Mouse (Mus musculus) testis, postnatal 10 days (tissue): ENCODE results near the gene Arfgap3.
"Not testable (repeated sequence)": the region's sequence is repeated elsewhere in the genome, so short reads cannot be mapped to it uniquely, and the experiment has no call there.

Experiments
- DNase-seq: peaks from one replicate; pipeline ENCODE4 v3.0.0; 2021; ENCODE audit warnings: low spot score

Gene Arfgap3

DNA sequence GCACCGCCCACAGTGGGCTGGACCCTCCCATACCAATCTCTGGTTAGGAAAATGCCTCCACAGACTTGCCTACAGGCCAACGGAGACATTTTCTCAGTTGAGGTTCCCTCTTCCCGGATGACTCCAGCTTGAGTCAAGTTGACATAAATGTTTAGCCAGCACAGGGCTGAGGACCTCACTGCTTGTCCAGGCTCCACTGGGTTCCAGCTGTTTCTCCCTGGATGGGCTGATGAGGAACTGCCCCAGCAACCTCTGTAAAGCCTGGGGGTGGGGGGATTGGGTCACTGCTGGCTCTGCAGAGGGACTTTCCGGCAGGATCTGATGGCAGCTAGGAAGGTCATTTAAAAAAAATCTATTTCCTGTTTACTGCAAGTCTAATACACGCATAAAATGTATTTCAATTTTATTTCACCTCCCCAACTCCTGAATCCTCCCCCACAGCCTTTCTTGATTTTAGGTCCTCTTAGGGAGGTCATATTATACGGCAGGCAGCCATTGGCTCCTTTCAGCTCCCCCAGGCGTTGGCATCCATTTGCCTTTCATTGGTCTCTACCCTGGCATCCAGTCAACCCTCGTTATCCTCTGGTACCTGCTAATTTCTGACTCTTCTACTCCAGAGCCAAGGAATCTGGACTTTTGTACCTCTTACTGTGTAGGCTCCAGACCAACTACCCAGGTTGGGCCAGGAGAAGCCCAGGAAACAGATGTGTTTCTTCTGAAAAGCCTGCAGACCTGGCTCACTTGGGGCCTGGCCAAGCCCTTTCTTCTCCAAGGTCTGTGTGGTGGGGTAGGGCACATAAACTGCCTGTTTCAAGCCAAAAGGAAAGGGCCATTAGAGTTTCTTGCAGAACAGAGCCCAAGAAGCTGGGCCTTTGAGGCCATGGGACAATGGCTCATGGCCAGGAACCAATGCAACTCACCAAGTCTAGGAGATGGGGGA is 56.1 kb downstream of the Arfgap3 start:
- DNase-seq = peak; percentile 64

DNA sequence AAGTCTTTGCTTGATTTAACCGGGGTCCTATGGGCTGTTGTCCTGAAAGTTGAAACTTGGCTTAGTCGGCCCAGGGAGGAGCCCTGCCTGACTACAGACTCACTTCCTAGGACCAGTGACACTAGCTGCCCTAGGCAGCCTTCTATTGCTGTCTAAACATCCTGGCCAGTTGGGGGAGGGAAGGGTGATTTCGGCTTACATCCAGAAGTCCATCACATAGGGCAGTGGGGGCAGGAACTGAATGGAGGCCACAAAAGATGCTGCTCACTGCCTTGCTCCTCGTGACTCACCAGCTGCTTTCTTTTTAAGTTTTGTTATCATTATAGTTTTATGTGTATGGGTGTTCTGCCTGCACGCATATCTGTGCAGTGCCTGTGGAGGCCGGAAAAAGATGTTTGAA is 56.9 kb downstream of the Arfgap3 start:
- no peak for DNase-seq

DNA sequence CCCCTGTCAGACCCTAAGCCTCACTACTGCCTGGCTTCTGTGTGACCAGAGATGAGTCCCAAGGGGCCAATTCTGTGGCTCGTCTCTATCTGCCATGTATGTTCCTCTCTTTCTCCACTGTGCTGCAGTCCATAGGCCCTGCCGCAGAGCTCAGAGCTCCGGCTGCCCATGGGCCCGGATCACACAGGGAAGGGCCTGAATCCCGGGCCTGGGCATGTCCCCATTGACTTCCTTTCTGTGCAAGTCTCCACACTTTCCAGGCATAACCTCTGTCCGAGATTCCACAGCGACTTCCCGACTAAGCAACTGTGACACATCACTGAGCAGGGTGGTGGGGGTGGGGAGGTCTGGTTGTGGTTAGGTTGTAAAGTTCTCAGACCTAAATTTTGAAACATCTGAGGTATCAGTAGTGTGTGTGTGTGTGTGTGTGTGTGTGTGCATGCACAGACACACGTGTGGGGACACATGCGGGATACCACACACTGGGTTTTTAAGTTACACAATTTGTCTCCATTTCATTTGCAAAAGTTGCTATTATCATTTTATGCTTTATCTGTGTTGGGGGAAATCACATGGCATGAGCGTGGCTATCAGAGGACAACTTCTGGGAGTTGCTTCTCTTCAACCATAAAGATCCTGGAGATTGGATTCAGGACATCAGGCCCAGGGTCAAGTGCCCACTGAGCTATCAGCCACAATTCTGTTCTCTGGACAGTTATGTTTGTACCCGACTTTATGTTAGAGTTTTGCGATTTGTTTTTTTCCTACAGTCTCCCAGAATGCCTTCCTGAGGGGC is 57.6 kb downstream of the Arfgap3 start:
- DNase-seq = no peak

DNA sequence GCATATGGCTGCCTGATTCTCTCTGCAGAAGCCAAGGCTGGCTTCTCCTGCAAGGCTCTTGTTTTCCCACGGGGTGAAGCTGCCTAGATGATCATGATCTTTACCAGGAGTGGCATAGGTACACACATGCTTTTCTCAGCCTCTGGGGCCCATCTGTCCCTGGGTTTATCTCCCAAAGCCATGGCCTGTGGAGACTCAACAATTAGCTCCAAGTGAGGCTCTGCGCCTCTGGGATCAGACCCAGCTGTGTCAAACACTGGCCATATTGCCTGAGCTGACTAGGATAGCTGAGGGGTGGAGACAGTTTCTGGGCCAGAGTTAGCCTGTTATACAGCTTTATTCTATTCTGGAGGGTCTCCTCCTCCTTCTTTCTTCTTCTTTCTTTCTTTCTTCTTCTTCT is 59.1 kb downstream of the Arfgap3 start:
- DNase-seq = no peak

DNA sequence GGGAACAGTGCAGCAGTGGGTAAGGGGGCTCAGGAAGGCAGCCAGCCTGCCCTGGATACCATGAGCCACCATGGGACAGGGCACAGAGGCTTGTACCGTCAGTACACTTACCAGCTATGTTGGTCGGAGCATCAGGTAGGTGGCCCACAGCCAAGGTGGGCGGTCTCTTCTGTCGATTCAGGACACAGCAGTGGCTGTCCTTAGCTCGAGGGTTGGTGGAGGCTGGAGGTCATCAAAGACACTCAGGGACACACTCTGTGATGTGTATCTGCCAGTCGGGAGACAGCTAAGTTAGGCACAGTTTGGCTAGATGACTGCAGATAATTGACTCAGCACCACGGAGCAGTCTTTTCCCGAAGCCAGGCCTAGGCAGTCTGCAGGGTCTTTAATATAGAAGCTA is 65.2 kb downstream of the Arfgap3 start:
- no peak for DNase-seq

DNA sequence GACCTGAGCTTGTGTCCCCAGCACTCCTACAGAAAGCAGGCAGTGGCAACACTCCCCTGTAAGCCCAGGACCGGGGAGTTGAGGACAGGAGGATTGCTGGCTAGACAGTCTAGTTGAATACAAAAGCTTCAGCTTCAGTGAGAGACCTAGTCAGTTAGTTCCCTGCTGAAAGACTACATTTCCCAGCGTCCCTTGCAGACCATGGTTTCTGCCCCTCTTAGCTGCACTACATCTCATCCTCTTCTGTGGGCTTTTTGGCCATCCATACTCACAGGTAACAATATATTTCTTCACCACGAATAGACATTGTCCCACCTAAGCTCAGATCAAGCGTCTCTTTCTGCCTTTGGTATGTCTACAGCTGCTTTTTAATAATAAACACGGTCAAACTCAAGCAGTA is 67.7 kb downstream of the Arfgap3 start:
- DNase-seq = no peak

DNA sequence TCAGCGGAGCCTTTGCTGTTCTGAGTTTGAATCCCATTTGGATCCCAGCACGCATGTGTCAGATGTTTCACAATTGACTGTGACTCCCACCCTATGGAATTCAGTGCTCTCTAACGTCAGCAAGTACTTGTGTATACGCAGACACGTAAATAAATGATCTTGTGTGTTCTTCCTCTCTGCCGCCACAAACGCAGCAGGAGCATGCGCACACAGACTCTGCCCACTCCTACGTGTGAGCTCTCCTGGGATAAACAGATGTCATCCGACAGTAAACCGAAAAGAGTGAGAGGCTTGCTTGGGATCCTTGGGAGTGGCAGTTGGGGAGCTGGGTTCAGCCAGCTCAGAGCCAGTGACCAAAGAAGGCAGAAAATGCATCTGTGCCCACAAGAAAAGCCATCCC is 68.7 kb downstream of the Arfgap3 start:
- DNase-seq = no peak

DNA sequence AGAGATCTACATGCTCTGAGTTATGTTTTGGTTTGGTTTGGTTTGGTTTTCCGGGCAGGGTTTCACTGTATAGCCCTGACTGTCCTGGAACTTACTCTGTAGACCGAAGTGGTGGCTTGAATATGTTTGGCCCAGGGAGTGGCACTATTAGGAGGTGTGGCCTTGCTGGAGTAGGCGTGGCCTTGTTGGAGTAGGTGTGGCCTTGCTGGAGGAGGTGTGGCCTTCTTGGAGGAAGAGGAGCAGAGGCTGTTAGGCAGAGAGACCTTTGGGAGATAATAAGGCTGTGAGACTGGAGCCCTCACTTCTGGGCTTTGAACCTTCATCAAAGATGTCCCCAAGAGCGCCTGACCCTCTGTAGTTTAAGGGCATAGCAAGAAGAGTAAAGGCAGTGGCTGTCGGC is 71.5 kb downstream of the Arfgap3 start:
- DNase-seq = no peak

DNA sequence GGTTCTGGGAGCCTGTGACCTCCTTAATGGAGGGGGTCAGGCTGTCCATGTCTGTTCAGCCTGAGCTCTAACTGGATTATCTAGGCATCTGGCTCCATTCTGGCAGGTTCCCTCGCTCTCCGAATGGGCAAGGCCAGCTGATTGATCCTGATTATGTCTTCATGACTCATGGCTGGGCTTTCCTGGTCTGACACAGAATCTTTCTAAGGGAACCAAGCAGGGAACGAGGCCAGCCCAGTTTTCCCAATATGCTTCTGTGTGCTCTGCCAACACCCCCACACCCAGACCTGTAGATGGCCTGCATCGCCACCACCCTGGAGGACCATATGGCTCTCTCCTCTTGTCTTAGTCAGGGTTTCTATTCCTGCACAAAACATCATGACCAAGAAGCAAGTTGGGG is 72.6 kb downstream of the Arfgap3 start:
- no peak for DNase-seq

DNA sequence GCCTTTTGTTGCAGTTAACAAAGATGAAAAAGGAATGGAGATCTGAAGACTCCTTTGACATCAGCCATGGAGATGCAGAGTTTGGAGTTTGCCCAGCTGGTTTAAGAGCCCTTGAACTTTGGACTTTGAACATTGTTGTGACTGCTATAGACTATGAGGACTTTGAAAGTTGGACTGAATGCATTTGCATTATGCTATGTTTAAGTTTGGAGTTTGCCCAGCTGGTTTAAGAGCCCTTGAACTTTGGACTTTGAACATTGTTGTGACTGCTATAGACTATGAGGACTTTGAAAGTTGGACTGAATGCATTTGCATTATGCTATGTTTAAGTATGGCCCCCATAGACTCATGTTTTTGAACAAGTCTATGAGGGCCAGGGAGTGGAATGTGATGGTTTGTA is 75.8 kb downstream of the Arfgap3 start:
- not testable (repeated sequence) for DNase-seq

DNA sequence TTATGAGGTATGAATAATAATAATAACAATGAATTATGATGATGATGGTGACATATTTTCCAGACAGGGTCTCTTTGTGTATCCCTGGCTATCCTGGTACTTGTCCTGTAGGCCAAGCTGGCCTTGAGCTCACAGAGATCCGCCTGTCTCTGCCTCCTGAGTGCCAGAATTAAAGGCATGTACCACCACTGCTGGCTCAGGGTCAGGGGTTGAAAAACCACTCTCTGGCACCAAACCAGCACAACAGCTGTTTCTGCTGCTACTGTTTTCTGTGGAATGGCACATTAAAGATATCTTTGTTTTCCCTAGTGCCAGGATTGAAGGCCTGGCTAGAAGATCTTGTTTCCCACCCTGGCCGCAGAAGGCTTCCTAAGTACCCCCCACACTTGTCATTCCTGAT is 77.0 kb downstream of the Arfgap3 start:
- DNase-seq = no peak

DNA sequence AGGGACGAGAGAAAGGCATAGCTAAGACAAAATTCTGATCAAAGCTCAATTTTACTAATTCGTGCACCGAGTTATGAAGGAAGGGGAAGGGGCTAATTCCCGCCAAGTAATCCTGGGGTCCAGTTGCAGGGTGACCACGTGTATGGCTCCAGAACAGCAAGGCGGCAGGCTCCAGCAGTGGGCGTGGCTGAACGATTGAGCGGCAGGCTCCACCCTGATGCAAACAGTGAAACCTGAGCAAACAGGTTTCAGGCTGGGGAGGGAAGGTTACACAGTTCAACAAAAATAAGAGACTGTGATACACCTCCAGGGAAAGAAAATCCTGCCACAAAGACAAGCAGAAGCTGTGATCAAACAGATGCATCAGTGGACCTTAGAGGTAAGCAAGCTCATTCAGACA is 78.8 kb downstream of the Arfgap3 start:
- not testable (repeated sequence) for DNase-seq

DNA sequence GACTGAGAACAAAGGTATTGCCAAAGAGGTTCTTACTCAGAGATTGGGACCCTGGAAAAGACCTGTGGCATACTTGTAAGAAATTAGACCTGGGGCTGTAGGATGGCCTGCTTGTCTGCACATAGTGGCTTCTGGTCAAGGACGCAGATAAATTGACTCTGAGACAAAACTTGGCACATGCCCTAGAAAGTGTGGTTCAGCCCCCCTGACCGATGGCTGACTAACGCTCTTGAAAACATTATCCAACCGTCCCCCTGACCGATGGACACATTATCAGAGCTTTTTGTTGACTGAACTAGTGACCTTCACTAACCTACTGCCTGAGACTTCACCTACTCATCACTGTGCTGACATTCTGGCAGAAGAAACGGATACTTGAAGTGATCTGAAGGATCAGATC is 80.1 kb downstream of the Arfgap3 start:
- DNase-seq = not testable (repeated sequence)

DNA sequence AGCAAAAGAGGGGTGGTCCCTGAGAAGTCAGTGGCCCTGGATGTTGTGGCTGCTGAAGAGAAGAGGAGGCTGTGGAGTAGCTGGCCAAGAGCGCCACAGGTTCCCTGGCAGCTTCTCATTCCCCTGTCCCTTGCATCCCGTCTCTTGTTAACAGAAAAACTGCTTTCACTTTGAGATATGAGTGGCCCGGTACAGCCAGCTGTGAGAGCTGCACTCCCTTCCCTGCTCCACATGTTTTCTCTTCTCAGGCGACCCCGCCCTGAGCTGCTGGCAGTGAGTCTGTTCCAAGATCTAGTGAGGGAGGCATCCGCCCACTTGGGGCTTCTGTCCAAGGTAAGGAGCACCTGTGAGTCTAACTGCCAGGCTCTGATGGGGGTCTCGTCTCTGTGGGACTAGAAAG is 81.6 kb downstream of the Arfgap3 start:
- not testable (repeated sequence) for DNase-seq

DNA sequence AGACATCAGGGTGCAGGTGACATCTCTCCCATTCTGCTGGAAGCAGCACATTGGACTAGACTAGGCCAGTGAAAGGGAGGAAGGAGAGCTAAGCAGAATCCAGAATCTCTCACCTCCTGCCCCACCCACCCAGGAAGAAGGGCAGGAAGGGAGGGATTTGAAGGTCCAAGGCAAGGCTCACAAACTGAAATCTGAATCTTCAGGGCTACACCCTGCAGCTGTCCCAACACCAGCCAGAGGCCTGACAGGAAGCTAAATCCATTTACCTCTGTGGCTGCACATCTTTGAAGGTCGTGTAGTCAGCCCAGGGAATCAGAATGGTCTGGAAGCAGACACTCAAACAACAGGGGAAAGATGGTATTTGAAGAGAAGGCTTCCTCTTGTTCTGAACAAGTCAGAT is 84.8 kb downstream of the Arfgap3 start:
- DNase-seq = no peak

DNA sequence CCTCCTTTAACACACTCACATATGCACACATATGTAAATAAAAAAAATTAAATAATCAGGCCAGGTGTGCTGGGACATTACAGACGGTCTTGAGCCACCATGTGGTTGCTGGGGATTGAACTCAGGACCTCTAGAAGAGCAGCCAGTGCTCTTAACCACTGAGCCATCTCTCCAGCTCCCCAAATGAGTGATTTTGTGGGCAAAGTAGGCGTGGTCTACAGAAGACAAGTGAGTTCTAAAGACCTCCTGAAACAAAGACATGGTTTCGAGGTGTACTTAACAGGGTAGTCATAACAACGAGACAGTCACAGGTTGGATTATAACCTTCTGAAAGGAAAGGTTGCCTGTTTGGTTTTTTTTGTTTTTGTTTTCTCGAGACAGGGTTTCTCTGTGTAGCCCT is 86.6 kb downstream of the Arfgap3 start:
- DNase-seq = no peak

DNA sequence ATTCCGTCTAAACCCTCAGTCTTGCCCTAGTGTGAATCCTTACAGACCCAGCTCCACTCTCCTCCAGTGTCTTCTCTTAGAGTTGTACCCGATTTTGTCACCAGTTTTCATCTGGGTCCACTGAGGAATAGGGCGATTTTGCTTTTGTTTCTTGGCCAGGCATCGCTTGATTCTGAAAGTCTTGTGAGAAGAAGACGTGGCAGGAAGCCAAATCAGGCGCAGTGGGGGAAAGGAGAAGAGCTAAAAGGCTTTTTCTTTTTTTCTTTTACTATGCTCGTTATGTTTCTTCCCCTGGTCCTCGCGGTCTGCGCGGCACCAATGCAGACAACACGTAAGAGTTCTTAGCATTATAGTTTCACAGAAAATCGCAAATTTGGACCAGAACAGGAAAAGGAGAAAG is 92.1 kb downstream of the Arfgap3 start:
- DNase-seq = no peak

DNA sequence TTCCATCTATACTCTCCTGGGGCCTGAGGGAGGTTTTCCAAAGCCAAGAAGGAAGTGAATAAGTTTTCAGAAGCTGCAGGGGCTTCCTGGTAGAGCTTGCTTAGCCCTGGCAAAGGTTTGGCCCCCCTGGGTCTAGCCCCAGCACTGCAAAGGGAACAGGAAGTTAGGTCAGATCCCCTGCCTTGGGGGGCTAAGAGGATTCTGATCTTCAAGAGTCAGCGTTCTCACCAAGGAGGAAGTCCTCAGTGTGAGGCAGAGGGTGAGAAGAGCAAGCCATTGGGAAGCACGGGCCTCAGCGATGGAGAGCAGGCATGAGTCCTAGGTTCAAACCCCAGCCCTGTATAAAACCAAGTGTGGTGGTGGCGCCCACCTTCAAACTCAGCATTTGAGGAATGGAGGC is 93.6 kb downstream of the Arfgap3 start:
- DNase-seq = no peak

DNA sequence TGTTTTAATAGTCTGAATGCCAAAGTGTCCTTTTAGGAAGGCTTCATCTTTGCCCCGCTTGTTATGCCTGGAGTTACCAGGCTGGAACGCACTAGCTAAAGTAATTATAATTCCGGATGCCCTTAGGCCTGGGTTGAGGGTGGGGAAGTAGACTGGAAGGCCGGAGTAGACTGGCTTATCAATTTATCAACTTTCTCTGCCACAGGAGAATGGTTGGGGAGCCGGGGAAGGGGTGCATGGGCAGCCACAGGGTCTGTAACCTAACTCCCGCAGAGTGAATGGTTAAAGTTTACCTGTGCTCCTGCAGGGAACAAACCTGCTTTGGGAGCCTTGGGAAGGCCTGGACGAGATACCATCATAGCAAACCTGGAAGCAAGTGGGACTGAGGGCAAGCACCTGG is 94.1 kb downstream of the Arfgap3 start:
- no peak for DNase-seq

DNA sequence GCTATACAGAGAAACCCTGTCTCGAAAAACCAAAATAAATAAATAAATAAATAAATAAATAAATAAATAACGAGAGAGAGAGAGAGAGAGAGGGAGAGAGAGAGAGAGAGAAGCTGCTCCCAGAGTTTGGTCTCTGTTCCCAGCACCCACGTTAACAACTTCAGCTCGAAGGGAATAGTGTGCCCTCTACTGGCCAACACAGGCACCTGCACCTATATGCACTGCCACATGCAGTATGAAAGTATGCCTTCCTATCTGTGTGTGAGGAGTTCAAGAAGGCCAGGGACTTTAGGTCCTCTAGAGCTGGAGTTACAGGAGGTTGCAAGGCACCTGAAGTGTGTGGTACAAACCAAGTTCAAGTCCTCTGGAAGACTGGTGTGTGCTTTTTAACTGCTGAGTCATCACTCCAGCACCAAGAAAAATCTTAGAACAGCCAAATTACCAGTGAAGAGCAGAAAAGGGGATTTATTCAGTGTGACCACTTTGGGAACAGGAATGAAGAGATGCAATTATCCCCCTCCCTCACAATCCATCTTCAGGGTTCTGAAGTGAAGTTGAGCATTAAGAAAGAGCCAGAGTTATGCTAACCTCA is 94.8 kb downstream of the Arfgap3 start:
- no peak for DNase-seq

DNA sequence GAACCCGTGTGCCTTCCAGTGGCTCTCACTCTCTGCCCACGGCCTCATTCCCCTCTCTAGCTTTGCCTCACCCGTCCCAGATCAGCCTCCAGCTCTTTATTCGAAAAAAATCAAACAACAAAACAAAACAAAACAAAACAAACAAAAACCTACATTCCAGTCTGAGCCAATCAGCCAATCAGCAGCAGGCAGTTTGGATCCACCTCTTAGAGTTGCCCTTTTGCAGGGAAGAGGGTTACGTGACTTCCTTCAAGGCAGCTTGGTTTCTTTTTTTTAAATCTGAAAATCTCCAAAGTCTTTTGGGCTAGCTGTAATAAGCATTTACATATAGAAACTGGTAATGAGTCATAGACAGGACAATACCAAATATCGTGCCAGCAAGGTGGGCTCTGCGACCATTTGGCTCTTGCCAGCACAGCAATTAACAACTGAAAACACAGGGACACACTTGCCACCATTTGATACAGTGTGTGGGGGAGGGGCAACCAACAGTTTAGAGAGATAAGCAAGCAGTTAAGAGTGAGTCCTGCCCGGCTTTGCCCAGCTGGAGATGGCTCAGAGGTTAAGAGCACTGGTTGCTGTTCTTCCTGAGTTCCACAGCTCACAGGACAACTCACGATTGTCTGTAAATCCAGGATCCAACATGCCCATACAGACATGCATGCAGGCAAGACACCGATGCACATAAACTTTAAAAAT is 95.5 kb downstream of the Arfgap3 start:
- no peak for DNase-seq

DNA sequence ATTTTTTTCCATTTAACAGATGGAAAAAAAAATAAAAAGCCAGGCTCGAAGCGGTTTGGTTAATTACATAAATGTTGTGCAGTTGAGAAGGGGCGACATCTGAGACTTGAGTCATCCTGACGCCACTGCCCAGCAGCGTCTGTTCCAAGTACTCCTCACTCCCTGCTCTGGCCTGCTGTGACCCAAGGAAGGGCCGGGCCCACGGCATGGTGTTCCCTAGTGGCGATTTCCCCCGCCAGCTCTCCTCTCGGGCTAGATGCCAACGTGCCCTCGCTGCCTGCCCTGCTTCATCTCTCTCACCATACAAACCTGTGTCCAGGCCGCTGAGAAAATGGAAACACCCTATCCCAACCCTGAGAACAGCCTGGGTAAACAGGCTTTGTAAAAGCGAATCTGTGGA is 98.0 kb downstream of the Arfgap3 start:
- DNase-seq = no peak
